Mouse (Mus musculus): Measurements from ENCODE around the gene 9430097D07Rik. TPM values are rescaled to one million over a fixed set of nuclear protein-coding genes. Genes with fewer than 3 reads are reported as not detected.

Gene 9430097D07Rik
- polyA plus RNA-seq, 1 experiment from 2014 or later: 0.30 TPM

GRCm38 (mm10) chr2:32601417-32602065, 26.1 kb upstream of the 9430097D07Rik start:
- H3K4me3 ChIP-seq (ENCODE audit: low read depth, low read length): no peak overlapping the region
- H3K9ac ChIP-seq (ENCODE audit: low read length): no peak overlapping the region
- H3K27ac ChIP-seq (ENCODE audit: low read depth, low read length): no peak overlapping the region
- ATAC-seq: no peak
- WGBS: 45% methylated on average over 7 of the region's 8 CpGs
- no peak overlapping the region for H3K4me2 ChIP-seq (ENCODE audit: low read length)
- no peaks in the 10 kb centered on the region for H3K27me3 ChIP-seq (replicated peaks; ENCODE audit: control insufficient read depth, insufficient read depth, low read length)
- DNase-seq (ENCODE audit: low spot score): no peak
- no peaks in the 10 kb centered on the region for H3K4me1 ChIP-seq (ENCODE audit: control insufficient read depth, insufficient read depth, low read length)
- peaks cover 6% of the 10 kb centered on the region; the same call in 1 of the 2 replicates for H3K36me3 ChIP-seq (ENCODE audit: control insufficient read depth, insufficient read depth, low read length)
- H3K9me3 ChIP-seq (replicated peaks; ENCODE audit: control insufficient read depth, low read length): no peaks in the 10 kb centered on the region

DNA sequence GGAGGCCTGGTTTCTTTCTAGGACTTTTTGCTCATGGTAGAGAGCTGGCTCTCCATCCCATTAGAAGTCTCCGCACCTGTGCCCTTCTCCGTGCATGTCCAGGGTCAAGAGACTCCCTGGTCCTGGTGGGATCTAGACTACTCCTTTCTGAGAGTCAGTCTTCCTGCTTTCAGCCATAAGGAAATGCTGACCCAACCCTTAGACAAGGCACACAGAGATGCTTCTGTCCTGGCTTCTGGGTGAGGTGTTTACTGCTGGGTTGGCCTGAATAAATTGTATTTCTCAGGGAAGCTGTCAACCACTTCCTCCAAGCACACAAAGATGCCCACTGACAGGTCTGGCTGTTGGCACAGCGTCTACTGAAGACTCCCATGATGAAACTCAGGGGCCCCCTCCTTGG, 23.9 kb upstream of the 9430097D07Rik start, which contains the start of gene St6galnac6:
Gene St6galnac6 (plus strand): TSS at position 301 of the 400 bp plus-strand sequence.
- Histone ChIP-seq H3K9me3 (replicated peaks; ENCODE audit: control insufficient read depth, low read length) (no peaks in the 10 kb centered on the region), H3K27me3 (replicated peaks; ENCODE audit: control insufficient read depth, insufficient read depth, low read length) (no peaks in the 10 kb centered on the region), H3K36me3 (ENCODE audit: control insufficient read depth, insufficient read depth, low read length) (peaks cover 6% of the 10 kb centered on the region; the same call in 1 of the 2 replicates), H3K4me2 (ENCODE audit: low read length) (no peak within 1 kb of the TSS), H3K4me1 (ENCODE audit: control insufficient read depth, insufficient read depth, low read length) (no peaks in the 10 kb centered on the region), H3K9ac (ENCODE audit: low read length) (no peak within 1 kb of the TSS), H3K27ac (ENCODE audit: low read depth, low read length) (no peak within 1 kb of the TSS), H3K4me3 (ENCODE audit: low read depth, low read length) (no peak within 1 kb of the TSS)
- DNase-seq (ENCODE audit: low spot score): no peak
- ATAC-seq: no peak
- 87% methylated on average over 3 of the region's 3 CpGs for WGBS

DNA sequence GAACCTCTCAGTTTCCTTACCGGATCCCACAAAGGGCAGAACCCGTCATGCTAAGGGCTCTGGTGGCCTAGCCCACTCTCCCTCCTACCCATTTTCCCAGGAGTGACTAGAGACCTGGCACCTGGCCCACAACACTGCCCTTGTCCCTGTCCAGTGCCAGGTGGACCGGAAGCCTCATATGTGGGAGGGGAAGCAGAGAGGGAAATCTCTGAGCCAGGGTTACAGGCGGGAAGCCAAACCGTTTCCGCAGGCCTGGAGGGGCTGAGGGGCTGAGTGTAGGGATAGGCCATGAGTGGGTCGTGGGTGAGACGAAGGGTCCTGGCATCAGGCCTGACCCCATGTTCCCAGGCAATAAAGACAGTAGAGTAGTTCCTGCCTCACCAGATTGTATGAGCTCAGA, 23.0 kb upstream of the 9430097D07Rik start:
- Histone ChIP-seq H3K9ac (ENCODE audit: low read length) (no peak overlapping the region), H3K36me3 (ENCODE audit: control insufficient read depth, insufficient read depth, low read length) (peaks cover 6% of the 10 kb centered on the region; the same call in 1 of the 2 replicates), H3K4me3 (ENCODE audit: low read depth, low read length) (no peak overlapping the region), H3K9me3 (replicated peaks; ENCODE audit: control insufficient read depth, low read length) (no peaks in the 10 kb centered on the region), H3K4me1 (ENCODE audit: control insufficient read depth, insufficient read depth, low read length) (no peaks in the 10 kb centered on the region), H3K4me2 (ENCODE audit: low read length) (no peak overlapping the region), H3K27me3 (replicated peaks; ENCODE audit: control insufficient read depth, insufficient read depth, low read length) (no peaks in the 10 kb centered on the region), H3K27ac (ENCODE audit: low read depth, low read length) (no peak overlapping the region)
- 84% methylated on average over 8 of the region's 8 CpGs for WGBS
- no peak for ATAC-seq
- DNase-seq (ENCODE audit: low spot score): no peak

- Histone ChIP-seq H3K27me3 (replicated peaks; ENCODE audit: control insufficient read depth, insufficient read depth, low read length) (no peaks in the 10 kb centered on the region), H3K4me2 (ENCODE audit: low read length) (no peak overlapping the region), H3K9me3 (replicated peaks; ENCODE audit: control insufficient read depth, low read length) (no peaks in the 10 kb centered on the region), H3K4me3 (ENCODE audit: low read depth, low read length) (no peak overlapping the region), H3K4me1 (ENCODE audit: control insufficient read depth, insufficient read depth, low read length) (no peaks in the 10 kb centered on the region), H3K36me3 (ENCODE audit: control insufficient read depth, insufficient read depth, low read length) (peaks cover 6% of the 10 kb centered on the region; the same call in 1 of the 2 replicates), H3K9ac (ENCODE audit: low read length) (no peak overlapping the region), H3K27ac (ENCODE audit: low read depth, low read length) (no peak overlapping the region)
- DNase-seq (ENCODE audit: low spot score) (no peak), ATAC-seq (no peak)
- 92% methylated on average over 5 of the region's 5 CpGs for WGBS
Measured at GRCm38 (mm10) chr2:32597699-32598098, 22.2 kb upstream of the 9430097D07Rik start.

- H3K4me1 ChIP-seq (ENCODE audit: control insufficient read depth, insufficient read depth, low read length): no peaks in the 10 kb centered on the region
- no peaks in the 10 kb centered on the region for H3K27me3 ChIP-seq (replicated peaks; ENCODE audit: control insufficient read depth, insufficient read depth, low read length)
- peaks cover 6% of the 10 kb centered on the region; the same call in 1 of the 2 replicates for H3K36me3 ChIP-seq (ENCODE audit: control insufficient read depth, insufficient read depth, low read length)
- H3K9ac ChIP-seq (ENCODE audit: low read length): no peak overlapping the region
- ATAC-seq: no peak
- 87% methylated on average over 5 of the region's 5 CpGs for WGBS
- H3K27ac ChIP-seq (ENCODE audit: low read depth, low read length): 0 out of 2 replicates have a peak overlapping the region, but pooled peaks have one; percentile 36
- no peak for DNase-seq (ENCODE audit: low spot score)
- H3K4me3 ChIP-seq (ENCODE audit: low read depth, low read length): no peak overlapping the region
- H3K9me3 ChIP-seq (replicated peaks; ENCODE audit: control insufficient read depth, low read length): no peaks in the 10 kb centered on the region
- H3K4me2 ChIP-seq (ENCODE audit: low read length): no peak overlapping the region
Measured at GRCm38 (mm10) chr2:32597248-32597647, 21.8 kb upstream of the 9430097D07Rik start.

DNA sequence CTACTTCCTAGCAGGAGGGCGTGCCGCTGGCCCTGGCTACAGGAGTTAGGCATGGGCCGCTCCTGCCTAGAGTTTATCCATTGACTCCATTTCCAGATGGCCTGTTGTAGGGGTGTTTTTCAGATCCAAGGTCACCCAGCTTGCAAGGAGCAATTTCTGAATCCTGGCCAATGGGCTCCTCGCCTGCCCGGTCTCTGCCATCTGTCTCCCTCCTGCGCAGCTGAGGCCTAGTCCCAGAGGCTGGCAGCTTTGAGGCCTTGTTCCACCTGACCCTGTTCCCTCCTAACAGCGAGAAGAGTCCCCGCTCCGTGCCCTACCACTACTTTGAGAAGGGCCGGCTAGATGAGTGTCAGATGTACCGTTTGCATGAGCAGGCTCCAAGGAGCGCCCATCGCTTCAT, 21.2 kb upstream of the 9430097D07Rik start:
- 75% methylated on average over 13 of the region's 13 CpGs for WGBS
- Histone ChIP-seq H3K36me3 (ENCODE audit: control insufficient read depth, insufficient read depth, low read length) (peaks cover 6% of the 10 kb centered on the region; the same call in 1 of the 2 replicates), H3K4me3 (ENCODE audit: low read depth, low read length) (no peak overlapping the region), H3K4me2 (ENCODE audit: low read length) (no peak overlapping the region), H3K9ac (ENCODE audit: low read length) (no peak overlapping the region), H3K27ac (ENCODE audit: low read depth, low read length) (peak overlapping the region; percentile 36; the same call in 1 of the 2 replicates), H3K27me3 (replicated peaks; ENCODE audit: control insufficient read depth, insufficient read depth, low read length) (no peaks in the 10 kb centered on the region), H3K4me1 (ENCODE audit: control insufficient read depth, insufficient read depth, low read length) (no peaks in the 10 kb centered on the region), H3K9me3 (replicated peaks; ENCODE audit: control insufficient read depth, low read length) (no peaks in the 10 kb centered on the region)
- ATAC-seq (peak; percentile 50; the same call in 1 of the 2 replicates), DNase-seq (ENCODE audit: low spot score) (peak; percentile 49)

DNA sequence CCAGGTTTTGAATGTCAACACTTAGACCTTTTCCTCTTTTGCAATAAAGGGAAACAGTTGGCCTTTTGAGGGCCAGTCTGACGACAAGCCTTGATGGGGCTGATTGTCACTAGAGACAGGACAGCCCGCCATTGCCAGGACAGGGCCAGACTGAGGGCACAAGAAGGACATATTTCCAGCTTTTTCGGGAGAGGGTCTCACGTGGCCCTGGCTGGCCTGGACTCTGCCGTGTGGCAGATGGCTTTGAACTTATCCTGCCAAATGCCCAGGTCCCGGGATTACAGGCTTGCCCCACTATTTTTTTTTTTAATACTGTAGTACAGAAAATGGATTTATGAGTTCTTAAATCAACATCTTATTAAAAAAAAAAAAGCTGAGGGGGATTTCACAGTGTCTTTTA, 15.8 kb upstream of the 9430097D07Rik start:
- H3K27ac ChIP-seq (ENCODE audit: low read depth, low read length): no peak overlapping the region
- no peak for DNase-seq (ENCODE audit: low spot score)
- no peak overlapping the region for H3K9ac ChIP-seq (ENCODE audit: low read length)
- no peaks in the 10 kb centered on the region for H3K36me3 ChIP-seq (ENCODE audit: control insufficient read depth, insufficient read depth, low read length)
- H3K4me1 ChIP-seq (ENCODE audit: control insufficient read depth, insufficient read depth, low read length): peaks cover 10% of the 10 kb centered on the region
- H3K9me3 ChIP-seq (replicated peaks; ENCODE audit: control insufficient read depth, low read length): no peaks in the 10 kb centered on the region
- WGBS: 78% methylated on average over 6 of the region's 6 CpGs
- no peak overlapping the region for H3K4me3 ChIP-seq (ENCODE audit: low read depth, low read length)
- no peak for ATAC-seq
- H3K4me2 ChIP-seq (ENCODE audit: low read length): no peak overlapping the region
- no peaks in the 10 kb centered on the region for H3K27me3 ChIP-seq (replicated peaks; ENCODE audit: control insufficient read depth, insufficient read depth, low read length)

DNA sequence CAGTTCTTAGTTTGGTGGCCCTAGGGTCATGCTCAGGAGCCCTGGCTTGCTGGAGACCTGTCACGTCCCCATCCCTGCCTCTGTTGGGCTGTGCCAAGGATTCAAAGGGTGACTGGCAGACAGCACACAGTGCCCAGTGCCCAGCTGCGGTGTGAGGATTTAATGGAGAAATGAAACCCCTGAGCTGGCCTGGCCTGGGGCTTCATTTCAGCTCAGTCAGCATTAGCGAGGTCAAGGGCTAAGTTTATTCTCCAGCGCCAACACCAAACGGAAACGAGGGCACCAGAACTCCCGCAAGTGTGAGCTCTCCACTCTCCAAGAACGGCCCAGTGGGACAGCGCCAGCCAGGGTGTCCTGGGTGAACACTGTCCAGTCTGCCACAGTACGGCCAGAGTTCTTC, 14.7 kb upstream of the 9430097D07Rik start:
- DNase-seq (ENCODE audit: low spot score) (no peak), ATAC-seq (no peak)
- H3K4me1 ChIP-seq (ENCODE audit: control insufficient read depth, insufficient read depth, low read length): peaks cover 10% of the 10 kb centered on the region
- no peak overlapping the region for H3K9ac ChIP-seq (ENCODE audit: low read length)
- no peak overlapping the region for H3K4me3 ChIP-seq (ENCODE audit: low read depth, low read length)
- no peaks in the 10 kb centered on the region for H3K9me3 ChIP-seq (replicated peaks; ENCODE audit: control insufficient read depth, low read length)
- no peaks in the 10 kb centered on the region for H3K36me3 ChIP-seq (ENCODE audit: control insufficient read depth, insufficient read depth, low read length)
- 79% methylated on average over 10 of the region's 10 CpGs for WGBS
- H3K27me3 ChIP-seq (replicated peaks; ENCODE audit: control insufficient read depth, insufficient read depth, low read length): no peaks in the 10 kb centered on the region
- no peak overlapping the region for H3K4me2 ChIP-seq (ENCODE audit: low read length)
- H3K27ac ChIP-seq (ENCODE audit: low read depth, low read length): no peak overlapping the region

DNA sequence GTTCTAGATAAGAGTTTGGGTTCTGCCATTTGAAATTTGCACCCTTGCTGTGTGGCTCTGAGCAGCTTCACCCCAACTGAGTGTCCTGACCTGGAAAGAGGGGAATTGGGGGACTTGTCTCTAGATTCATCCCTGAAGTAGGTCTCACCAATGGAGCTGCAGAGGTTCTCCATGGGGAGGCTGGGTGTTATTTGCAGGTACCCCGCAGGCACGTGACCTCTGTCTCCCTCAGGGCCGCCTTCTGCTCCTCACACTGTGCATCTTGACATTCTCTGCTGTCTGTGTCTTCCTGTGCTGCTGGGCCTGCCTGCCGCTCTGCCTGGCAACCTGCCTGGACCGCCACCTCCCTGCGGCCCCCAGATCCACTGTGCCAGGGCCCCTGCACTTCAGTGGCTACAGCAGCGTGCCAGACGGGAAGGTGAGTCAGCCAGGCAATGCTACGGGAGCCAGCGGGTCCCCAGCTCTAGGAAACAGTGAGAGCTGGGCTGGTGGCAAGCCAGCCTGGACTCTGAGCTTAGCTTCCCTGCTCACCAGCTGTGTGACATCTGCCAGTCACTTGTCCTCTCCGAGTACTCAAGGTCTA, 13.8 kb upstream of the 9430097D07Rik start:
- Histone ChIP-seq H3K9me3 (replicated peaks; ENCODE audit: control insufficient read depth, low read length) (no peaks in the 10 kb centered on the region), H3K36me3 (ENCODE audit: control insufficient read depth, insufficient read depth, low read length) (no peaks in the 10 kb centered on the region), H3K4me1 (ENCODE audit: control insufficient read depth, insufficient read depth, low read length) (peaks cover 10% of the 10 kb centered on the region), H3K9ac (ENCODE audit: low read length) (no peak overlapping the region), H3K27ac (ENCODE audit: low read depth, low read length) (no peak overlapping the region), H3K27me3 (replicated peaks; ENCODE audit: control insufficient read depth, insufficient read depth, low read length) (no peaks in the 10 kb centered on the region), H3K4me3 (ENCODE audit: low read depth, low read length) (no peak overlapping the region), H3K4me2 (ENCODE audit: low read length) (no peak overlapping the region)
- 59% methylated on average over 11 of the region's 11 CpGs for whole genome bisulfite sequencing
- no peak for ATAC-seq
- no peak for DNase-seq (ENCODE audit: low spot score)
